Mouse (Mus musculus) embryonic fibroblast, embryonic 13.5 days (primary cell): ENCODE data around the gene Gm5426.
"Not testable (repeated sequence)": the region's sequence is repeated elsewhere in the genome, so short reads cannot be mapped to it uniquely, and the experiment has no call there.

Experiments
- CTCF ChIP-seq: IDR thresholded peaks from 2 replicates; pipeline ENCODE4 v1.5.1; 2011; ENCODE audit warnings: mild to moderate bottlenecking, control low read depth, low read length, moderate library complexity, borderline replicate concordance; ENCODE audit not compliant: insufficient read depth
- POLR2A ChIP-seq: IDR thresholded peaks from 2 replicates; pipeline ENCODE4 v1.6.1; 2011; ENCODE audit warnings: low read depth, mild to moderate bottlenecking, control low read depth, low read length, moderate library complexity

- not testable (repeated sequence) for TF ChIP-seq CTCF, POLR2A
Measured at GRCm38 (mm10) chr10:96139274-96139673, 2.9 kb downstream of the Gm5426 start.
